In genomic region chr10:115562911-115563686, GRCm38 (mm10) we compare ENCODE assay signal across 23 mouse cellular contexts. TPM values are rescaled to one million over a fixed set of nuclear protein-coding genes. Genes with fewer than 3 reads are reported as not detected.
DNase-seq lines count a peak whose midpoint lies in the region; ATAC-seq and TF ChIP-seq lines count a peak whose summit lies in the region.
"Had no signal": no experiment of that assay in that cellular context is flagged by ENCODE, and none has a peak within 500 bp of the region (broad histone marks: within the 10 kb centered on the region; RNA-seq: fewer than 3 reads in every experiment).

No protein-coding gene starts in this region.

- H3K9me3 ChIP-seq in kidney, embryonic 16.5 days (ENCODE audit: low read length) = 0 out of 2 replicates have a peak, but pooled peaks cover 3% of the 10 kb centered on the region
- H3K9me3 ChIP-seq: forebrain, embryonic 12.5 days; heart, embryonic 10.5 days; intestine, embryonic 15.5 days had no signal

- H3K36me3 ChIP-seq in kidney, embryonic 16.5 days (ENCODE audit: insufficient read depth, low read length) = no peaks in the 10 kb centered on the region
- H3K36me3 ChIP-seq: embryonic facial prominence, embryonic 13.5 days; forebrain, embryonic 12.5 days; G1E; heart, embryonic 10.5 days; hindbrain, embryonic 10.5 days; intestine, embryonic 15.5 days had no signal

- no peak overlapping the region for H3K4me2 ChIP-seq in kidney, embryonic 16.5 days (replicated peaks; ENCODE audit: low read depth, low read length)
- H3K4me2 ChIP-seq: embryonic facial prominence, embryonic 13.5 days; forebrain, embryonic 12.5 days; hindbrain, embryonic 14.5 days; intestine, embryonic 15.5 days had no signal

- DNase-seq in cerebellum, postnatal 4 days (ENCODE audit: low spot score in 2 of 2) = no peak
- DNase-seq in brain, adult 2 months (ENCODE audit: low read depth, low spot score) = peak; percentile 70
- peak; percentile 60 to 73 for DNase-seq in cerebellum, adult 2 months
- peak; percentile 78 to 85 for DNase-seq in cerebellum, postnatal 10 days
- no peak for DNase-seq in thymus, postnatal 36 days
- DNase-seq in urinary bladder, adult 2 months (ENCODE audit: low spot score) = no peak
- DNase-seq: adrenal gland, adult 8-10 months; adrenal gland, postnatal 36 days; B cell, adult 2 months; gastrocnemius, postnatal 25 days; heart, postnatal 10 days; kidney, adult 2 months had no signal

- H3K27me3 ChIP-seq in cerebellum, adult 2 months (ENCODE audit: control insufficient read depth, insufficient read depth, low read length) = no peaks in the 10 kb centered on the region
- H3K27me3 ChIP-seq in kidney, embryonic 16.5 days (ENCODE audit: insufficient read depth, low read length) = no peaks in the 10 kb centered on the region
- H3K27me3 ChIP-seq: embryonic facial prominence, embryonic 13.5 days; intestine, embryonic 15.5 days had no signal

- H3K4me3 ChIP-seq in cerebellum, adult 2 months (replicated peaks; ENCODE audit: insufficient read depth, low read depth, low read length) = no peak overlapping the region
- no peak overlapping the region for H3K4me3 ChIP-seq in kidney, embryonic 16.5 days (ENCODE audit: low read length)
- H3K4me3 ChIP-seq: embryonic facial prominence, embryonic 13.5 days; forebrain, embryonic 12.5 days; heart, embryonic 10.5 days; hindbrain, embryonic 10.5 days; intestine, embryonic 15.5 days had no signal

- WGBS in cerebellum, adult 2 months = 39% methylated on average over 4 of the region's 4 CpGs
- 84% methylated on average over 4 of the region's 4 CpGs for WGBS in kidney, embryonic 16.5 days

- no peak for TF ChIP-seq POLR2A in cerebellum, adult 2 months (IDR thresholded peaks at IDR 0.05; ENCODE audit: borderline replicate concordance, insufficient read depth, low read length)

- H3K27ac ChIP-seq in cerebellum, adult 2 months (ENCODE audit: insufficient read depth, low read length) = no peak overlapping the region
- no peak overlapping the region for H3K27ac ChIP-seq in kidney, embryonic 16.5 days (ENCODE audit: low read length)
- H3K27ac ChIP-seq: embryonic facial prominence, embryonic 13.5 days; forebrain, embryonic 12.5 days; heart, embryonic 10.5 days; hindbrain, embryonic 10.5 days; hindbrain, embryonic 14.5 days; intestine, embryonic 15.5 days had no signal

- no peak for TF ChIP-seq CTCF in cerebellum, adult 2 months (IDR thresholded peaks at IDR 0.05; ENCODE audit: borderline replicate concordance, insufficient read depth, low read depth, low read length)

- peak; percentile 62; the same call in 1 of the 2 replicates for ATAC-seq in cerebellum, adult (ENCODE audit: insufficient number of reproducible peaks, low FRiP score, low TSS enrichment)
- no peak for ATAC-seq in kidney, embryonic 16.5 days (ENCODE audit: low FRiP score, low TSS enrichment)
- ATAC-seq: CD4-positive, CD25-positive, alpha-beta regulatory T cell, adult 4 months; intestine, embryonic 15.5 days had no signal

- H3K9ac ChIP-seq in kidney, embryonic 16.5 days (replicated peaks; ENCODE audit: low read length) = no peak overlapping the region
- H3K9ac ChIP-seq: embryonic facial prominence, embryonic 13.5 days; forebrain, embryonic 12.5 days; hindbrain, embryonic 14.5 days; intestine, embryonic 15.5 days had no signal

- peaks cover 8% of the 10 kb centered on the region for H3K4me1 ChIP-seq in cerebellum, adult 2 months (ENCODE audit: control insufficient read depth, insufficient read depth, low read length)
- no peaks in the 10 kb centered on the region for H3K4me1 ChIP-seq in kidney, embryonic 16.5 days (ENCODE audit: insufficient read depth, low read length)
- H3K4me1 ChIP-seq: embryonic facial prominence, embryonic 13.5 days; forebrain, embryonic 12.5 days; heart, embryonic 10.5 days; hindbrain, embryonic 10.5 days; intestine, embryonic 15.5 days had no signal

RNA-seq across cellular contexts. Expression of gene A930009A15Rik, which starts 6.7 kb away (rescaled TPM):
- 0.32 and 0.39 TPM in 2 replicates for polyA plus RNA-seq in cerebellum, adult 2 months (2012; rRNA removed)
- not detected in 2 replicates for polyA plus RNA-seq in kidney, embryonic 16.5 days (2015; fragmentation: Nextera tagmentation; extraction: Ambion mirVana)
- polyA plus RNA-seq in urinary bladder, adult 2 months (2012; rRNA removed) = not detected in 2 replicates
- polyA plus RNA-seq: CD4-positive, CD25-positive, alpha-beta regulatory T cell, adult 4 months; embryonic facial prominence, embryonic 13.5 days; forebrain, embryonic 12.5 days; G1E; heart, embryonic 10.5 days; heart, embryonic 14.5 days; intestine, embryonic 15.5 days; kidney, adult 2 months had no signal

RNA-seq across cellular contexts. Expression of gene Lgr5, which starts 24.5 kb away (rescaled TPM):
- 8.6 and 9.2 TPM in 2 replicates for polyA plus RNA-seq in cerebellum, adult 2 months (2012; rRNA removed)
- polyA plus RNA-seq in kidney, embryonic 16.5 days (2015; fragmentation: Nextera tagmentation; extraction: Ambion mirVana) = 7.3 and 7.8 TPM in 2 replicates
- polyA plus RNA-seq in urinary bladder, adult 2 months (2012; rRNA removed) = 3.1 and 3.5 TPM in 2 replicates
- polyA plus RNA-seq: G1E had no signal

Comparison
In these comparisons a context has a peak if more than half of its experiments do, and no peak if none do; other contexts are left out.
1. DNase-seq: peak in brain, adult 2 months (single experiment), cerebellum, adult 2 months (2 of 2) and cerebellum, postnatal 10 days (2 of 2); none in cerebellum, postnatal 4 days (0 of 2), thymus, postnatal 36 days (0 of 2) and urinary bladder, adult 2 months (single experiment).